Mouse (Mus musculus) G1E (cell line): Measurements from ENCODE around the gene Vps33b.

ENCODE experiments used
- CTCF ChIP-seq: IDR thresholded peaks from 2 replicates; pipeline ENCODE4 v1.5.1; 2012; ENCODE audit warnings: low read depth, low read length, inconsistent platforms, mixed read lengths
- GATA1 ChIP-seq: IDR thresholded peaks from 2 replicates; pipeline ENCODE4 v1.6.1; 2012; ENCODE audit warnings: borderline replicate concordance, low read length, inconsistent platforms, mixed read lengths
- GATA2 ChIP-seq: IDR thresholded peaks from 2 replicates; pipeline ENCODE4 v1.6.1; 2012; ENCODE audit warnings: low read depth, low read length, inconsistent platforms, borderline replicate concordance

GRCm38 (mm10) chr7:80283226-80283918, 13.9 kb downstream of the Vps33b start:
- TF ChIP-seq GATA2: no peak
- no peak for TF ChIP-seq CTCF
- no peak for TF ChIP-seq GATA1
